Mouse (Mus musculus) ES-E14 (cell line): ENCODE results near the gene Ccnk. TPM values are rescaled to one million over a fixed set of nuclear protein-coding genes. Genes with fewer than 3 reads are reported as not detected.
A peak's percentile ranks its signal among the peaks of the same experiment; 100 is the strongest.

Source experiments
- DNase-seq: peaks from one replicate; pipeline ENCODE4 v3.0.0-alpha.2; 2013; ENCODE audit warnings: low read depth, low spot score
- H3K27ac ChIP-seq: 2 replicates; pipeline ENCODE4 v1.5.1; 2012; ENCODE audit warnings: low read depth, mild to moderate bottlenecking, low read length, moderate library complexity, mixed read lengths; ENCODE audit not compliant: poor library complexity, insufficient read depth, severe bottlenecking
- H3K36me3 ChIP-seq: 2 replicates; pipeline ENCODE4 v1.6.1; 2012; ENCODE audit warnings: mild to moderate bottlenecking, low read length, moderate library complexity, mixed read lengths; ENCODE audit not compliant: control insufficient read depth, poor library complexity, insufficient read depth, severe bottlenecking
- H3K4me1 ChIP-seq, 2 experiments: fragments of 150-350 bp in 1 of 2; sonication (generic) in 1 of 2; 2 replicates each; pipeline ENCODE4 v1.6.1; 2012; ENCODE audit warnings: low read length in 2 of 2, mild to moderate bottlenecking in 1 of 2, mixed read lengths in 1 of 2; ENCODE audit not compliant: control insufficient read depth in 2 of 2, insufficient read depth in 2 of 2, poor library complexity in 1 of 2
- H3K4me3 ChIP-seq, 2 experiments: fragments of 150-350 bp in 1 of 2; sonication (generic) in 1 of 2; 2 replicates each; pipeline ENCODE4 v1.5.1; 2012; ENCODE audit warnings: low read length in 2 of 2, low read depth in 1 of 2, mild to moderate bottlenecking in 1 of 2, mixed read lengths in 1 of 2; ENCODE audit not compliant: insufficient read depth in 1 of 2, poor library complexity in 1 of 2, severe bottlenecking in 1 of 2
- H3K9ac ChIP-seq: 2 replicates; pipeline ENCODE4 v1.6.1; 2012; ENCODE audit warnings: low read depth, mild to moderate bottlenecking, low read length, mixed read lengths; ENCODE audit not compliant: poor library complexity, insufficient read depth, severe bottlenecking
- H3K9me3 ChIP-seq: fragments of 150-350 bp; sonication (generic); 2 replicates; pipeline ENCODE4 v1.6.1; 2012; ENCODE audit warnings: low read depth, mild to moderate bottlenecking, low read length; ENCODE audit not compliant: control insufficient read depth, insufficient read depth
- CHD2 ChIP-seq: IDR thresholded peaks from 2 replicates; pipeline ENCODE4 v1.6.1; 2014; ENCODE audit warnings: mild to moderate bottlenecking, low read depth, low read length, inconsistent platforms
- HCFC1 ChIP-seq: IDR thresholded peaks from 2 replicates; pipeline ENCODE4 v1.6.1; 2012; ENCODE audit warnings: low read length, inconsistent platforms, borderline replicate concordance; ENCODE audit not compliant: insufficient read depth
- MAFK ChIP-seq: IDR thresholded peaks from 2 replicates; pipeline ENCODE4 v1.6.1; 2014; ENCODE audit warnings: mild to moderate bottlenecking, low read depth, low read length, inconsistent platforms; ENCODE audit not compliant: insufficient read depth
- ZC3H11A ChIP-seq: IDR thresholded peaks from 2 replicates; pipeline ENCODE4 v1.6.1; 2012; ENCODE audit warnings: low read depth, mild to moderate bottlenecking, inconsistent platforms, low read length, borderline replicate concordance
- ZNF384 ChIP-seq: IDR thresholded peaks from 2 replicates; pipeline ENCODE4 v1.6.1; 2012; ENCODE audit warnings: low read depth, low read length, inconsistent platforms
- in situ Hi-C, 2 experiments: fragments of 600-800 bp; cut with MboI; formaldehyde crosslinking; loops; one replicate each; pipeline ENCODE4 v1.15.1; 2025; ENCODE audit warnings: low sequenced_read_pairs in 2 of 2, inconsistent platforms in 1 of 2; ENCODE audit not compliant: unreplicated experiment in 2 of 2
- total RNA-seq: library from RNA; depleted of rRNA; stranded (reverse); fragments of 300-350 nt; gene quantifications from 2 replicates; pipeline ENCODE4 v1.2.3, GENCODE M21; 2012

Gene Ccnk
- total RNA-seq, 1 experiment, result 14.5 TPM

DNA sequence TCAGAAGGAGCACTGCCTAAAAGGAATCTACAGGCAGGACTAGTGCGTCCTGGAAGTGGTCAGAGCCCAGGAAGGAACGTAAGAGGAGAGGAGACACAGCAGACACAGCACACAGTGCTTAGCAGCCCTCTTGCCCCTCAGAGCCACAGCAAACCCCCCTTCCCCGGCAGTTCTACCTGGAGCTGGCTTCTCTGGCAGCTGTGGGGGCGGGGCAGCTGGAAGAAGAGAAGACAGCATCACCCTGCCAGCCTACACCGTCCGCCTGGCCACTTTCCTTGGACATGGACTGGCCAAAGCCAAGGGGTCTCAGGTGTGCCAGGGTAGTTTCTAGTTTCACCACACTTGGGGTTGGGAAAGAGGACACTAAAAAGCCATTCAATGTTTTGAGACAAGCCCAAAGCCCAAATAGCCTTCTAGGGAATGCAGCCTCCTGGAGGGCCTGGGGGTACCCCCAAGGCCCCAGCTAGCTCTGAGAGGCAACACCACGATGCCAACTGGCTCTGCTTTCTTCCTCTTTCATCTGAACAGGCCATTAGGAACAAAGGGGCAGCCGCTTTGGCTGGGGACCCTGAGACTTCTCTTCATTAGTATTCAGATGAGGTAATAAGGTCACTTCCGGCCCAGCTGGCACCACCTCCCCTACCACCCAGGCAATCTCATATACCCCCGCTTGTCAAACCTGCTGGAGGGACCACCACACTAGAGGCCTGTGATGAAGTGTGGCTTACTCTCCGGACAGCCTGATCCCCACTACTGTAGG lies 37.4 kb downstream of the Ccnk start:
- no peak overlapping the region for H3K9ac ChIP-seq
- TF ChIP-seq ZC3H11A, result no peak
- no peak overlapping the region for H3K4me3 ChIP-seq
- H3K4me1 ChIP-seq, result peaks cover 0 to 14% of the 10 kb centered on the region in 2 experiments; a peak in 2 of 4 replicates
- DNase-seq, result no peak
- in situ Hi-C loops, result no loop called here
- H3K27ac ChIP-seq, result no peak overlapping the region
- no peaks in the 10 kb centered on the region for H3K36me3 ChIP-seq
- no peaks in the 10 kb centered on the region for H3K9me3 ChIP-seq

DNA sequence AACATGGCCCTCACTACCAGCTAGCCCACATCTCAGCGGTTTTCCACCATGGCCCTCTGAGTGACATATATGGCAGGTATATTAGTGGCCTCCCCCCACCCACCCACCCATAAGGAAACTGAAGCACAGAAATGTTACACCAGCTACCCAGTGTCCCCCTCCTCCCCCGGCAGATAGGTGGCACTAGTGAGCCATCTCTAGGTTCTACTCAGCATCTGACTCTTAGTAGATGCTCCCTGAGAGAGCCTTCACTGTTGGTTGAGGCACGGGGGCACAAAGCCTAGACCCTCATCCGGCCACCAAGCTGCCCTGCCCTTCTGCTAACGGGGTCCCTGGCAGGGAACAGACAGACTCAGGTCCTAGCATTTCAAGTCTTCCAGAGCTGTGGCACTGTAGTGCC lies 38.2 kb downstream of the Ccnk start:
- Histone ChIP-seq H3K4me1 (peaks cover 0 to 14% of the 10 kb centered on the region in 2 experiments; a peak in 2 of 4 replicates), H3K9me3 (no peaks in the 10 kb centered on the region), H3K36me3 (no peaks in the 10 kb centered on the region), H3K27ac (no peak overlapping the region), H3K9ac (no peak overlapping the region), H3K4me3 (no peak overlapping the region)
- in situ Hi-C loops, result no loop called here
- DNase-seq, result peak; percentile 40
- no peak for TF ChIP-seq ZC3H11A
- no peak for TF ChIP-seq MAFK
- no peak for TF ChIP-seq CHD2
- no peak for TF ChIP-seq ZNF384
- no peak for TF ChIP-seq HCFC1

DNA sequence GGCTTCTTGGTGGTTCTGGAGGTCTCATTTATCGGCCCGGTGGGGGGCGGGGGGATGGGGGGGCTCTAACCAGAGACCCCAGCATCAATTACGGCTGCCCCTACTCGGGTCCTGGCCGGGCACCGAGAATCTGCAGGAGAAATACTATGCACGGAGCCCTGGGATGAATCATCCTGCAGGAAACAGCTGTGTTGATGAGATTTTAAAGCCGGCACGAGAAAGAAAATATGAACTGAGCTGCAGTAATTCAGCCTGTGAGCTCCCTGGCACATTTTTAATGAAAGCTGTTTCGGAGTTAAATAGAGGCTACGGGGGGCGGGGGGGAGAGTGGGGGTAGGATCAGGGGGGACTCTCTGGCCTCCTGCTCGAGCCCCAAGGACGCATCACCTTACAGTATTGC lies 39.8 kb downstream of the Ccnk start:
- no peak for DNase-seq
- no peak overlapping the region for H3K27ac ChIP-seq
- no peaks in the 10 kb centered on the region for H3K36me3 ChIP-seq
- in situ Hi-C loops, result no loop called here
- peaks cover 0 to 24% of the 10 kb centered on the region in 2 experiments; a peak in 2 of 4 replicates for H3K4me1 ChIP-seq
- no peak overlapping the region for H3K9ac ChIP-seq
- TF ChIP-seq MAFK (no peak), HCFC1 (no peak), CHD2 (no peak), ZC3H11A (no peak), ZNF384 (no peak)
- no peaks in the 10 kb centered on the region for H3K9me3 ChIP-seq
- H3K4me3 ChIP-seq, result no peak overlapping the region

DNA sequence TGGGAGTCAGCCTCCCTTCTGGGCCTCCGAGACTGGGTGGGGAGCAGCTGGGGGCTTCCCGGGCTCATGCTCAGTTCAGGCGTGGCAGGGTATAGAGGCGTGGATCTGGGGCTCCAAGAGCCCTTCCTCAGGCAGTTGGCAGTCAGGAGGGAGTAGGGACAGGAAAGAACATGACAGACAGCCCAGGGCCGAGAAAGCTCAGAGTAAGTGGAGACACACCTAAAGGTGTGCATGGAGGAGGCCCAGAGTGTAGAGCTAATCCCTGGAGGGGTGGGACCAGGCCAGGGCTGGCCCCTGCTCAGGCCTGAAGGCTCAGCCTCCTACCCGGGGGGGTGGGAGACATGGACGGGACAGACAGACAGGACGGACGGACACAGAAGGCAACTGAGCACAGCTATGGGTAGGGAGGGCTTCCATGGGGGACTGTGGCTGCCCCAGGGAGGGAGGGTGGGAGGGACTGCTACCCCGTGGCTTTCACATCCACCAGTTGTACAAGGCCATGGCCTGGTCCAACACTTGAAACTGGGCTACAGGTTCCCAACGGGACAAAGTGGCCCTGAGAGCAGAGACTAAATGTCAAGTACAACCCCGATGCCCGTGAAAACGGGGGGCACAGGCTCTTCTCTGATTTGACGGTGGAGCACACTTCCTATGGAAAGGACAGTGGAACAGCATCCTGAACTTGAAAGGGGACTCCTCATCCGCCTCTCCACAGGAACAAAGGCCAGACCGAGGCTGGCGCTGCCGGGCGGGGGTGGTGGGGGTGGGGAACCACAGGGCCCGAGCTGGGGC lies 40.6 kb downstream of the Ccnk start:
- H3K4me1 ChIP-seq, result peaks cover 0 to 29% of the 10 kb centered on the region in 2 experiments; a peak in 2 of 4 replicates
- no peaks in the 10 kb centered on the region for H3K36me3 ChIP-seq
- TF ChIP-seq CHD2 (no peak), HCFC1 (no peak), ZNF384 (no peak), ZC3H11A (no peak), MAFK (no peak)
- DNase-seq, result no peak
- H3K4me3 ChIP-seq, result no peak overlapping the region
- H3K9ac ChIP-seq, result no peak overlapping the region
- in situ Hi-C loops, result no loop called here
- H3K9me3 ChIP-seq, result no peaks in the 10 kb centered on the region
- H3K27ac ChIP-seq, result no peak overlapping the region
